Mouse (Mus musculus) embryonic fibroblast, embryonic 13.5 days (primary cell): ENCODE measurements at regions not wholly inside any gene's neighbourhood (a gene's known extent, or its start where the extent isn't known, plus 50 kb on each side); places are given as distances from the start of the nearest gene placed in this dataset.

Source experiments
- CTCF ChIP-seq: IDR thresholded peaks from 2 replicates; pipeline ENCODE4 v1.5.1; 2011; ENCODE audit warnings: mild to moderate bottlenecking, control low read depth, low read length, moderate library complexity, borderline replicate concordance; ENCODE audit not compliant: insufficient read depth
- POLR2A ChIP-seq: IDR thresholded peaks from 2 replicates; pipeline ENCODE4 v1.6.1; 2011; ENCODE audit warnings: low read depth, mild to moderate bottlenecking, control low read depth, low read length, moderate library complexity

GRCm38 (mm10) chr10:120717159-120717567, 181.7 kb downstream of the Msrb3 start:
- TF ChIP-seq POLR2A (no peak; the same call in 1 of the 2 replicates), CTCF (no peak)
